Mouse (Mus musculus) urinary bladder, postnatal 25 days (tissue): ENCODE results near the gene Agap2.

Source experiments
- DNase-seq: peaks from one replicate; pipeline ENCODE4 v3.0.0; 2022; ENCODE audit warnings: low spot score

Gene Agap2

DNA sequence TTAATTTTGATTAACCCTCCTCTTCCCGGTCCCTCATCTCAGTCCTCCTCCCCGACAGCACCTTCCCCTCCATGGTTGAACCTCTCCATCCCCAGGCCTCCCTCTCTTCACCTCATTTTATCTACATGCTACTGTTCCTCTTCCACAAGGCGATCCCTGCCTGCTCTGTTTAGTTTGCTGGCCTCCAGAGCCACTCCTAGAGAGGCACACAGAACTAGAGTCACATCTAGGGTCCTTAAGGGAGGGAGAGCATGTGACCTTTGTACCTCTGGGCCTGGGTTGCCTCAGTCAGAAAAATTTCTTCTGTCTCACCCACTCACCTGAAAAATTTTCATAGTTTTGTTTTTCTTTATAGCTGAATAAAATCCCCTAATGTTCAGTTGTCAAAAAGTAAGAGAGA is 62.8 kb downstream of the Agap2 start:
- no peak for DNase-seq

DNA sequence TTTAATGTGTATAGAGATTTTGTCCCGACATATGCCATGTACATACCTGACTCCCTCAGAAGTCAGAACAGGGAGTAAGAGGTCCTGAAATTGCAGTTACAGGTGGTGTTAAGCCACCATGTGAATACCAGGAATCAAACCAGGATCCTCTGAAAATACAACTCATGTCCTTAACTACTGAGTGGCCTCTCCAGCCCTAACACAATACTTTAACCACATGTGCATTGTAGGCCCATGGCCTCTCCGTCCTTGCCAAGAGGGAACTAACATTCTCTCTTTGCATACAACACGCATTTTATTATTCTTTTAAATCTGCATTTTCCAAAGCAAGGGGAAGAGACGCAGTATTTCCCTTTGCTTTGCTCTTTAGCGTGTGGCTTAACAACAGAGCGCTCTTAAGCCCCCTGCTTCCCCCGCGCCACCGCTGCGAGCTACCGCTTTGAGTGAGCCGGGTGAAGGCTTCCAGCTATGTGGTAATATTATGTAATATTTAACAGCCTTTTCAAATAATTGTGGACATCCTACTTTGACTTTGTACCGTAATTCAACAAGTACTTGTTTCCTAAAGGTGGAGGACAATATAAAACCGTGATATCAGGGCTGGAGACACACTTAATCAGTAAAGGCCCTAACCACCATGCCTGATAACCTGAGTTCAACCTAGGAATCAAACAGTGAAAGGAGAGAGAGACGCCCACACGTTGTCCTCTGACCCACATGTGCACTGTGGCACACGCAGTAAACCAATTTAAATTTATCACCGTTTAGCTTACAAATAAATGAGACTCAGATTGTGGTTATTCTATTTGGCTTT is 63.5 kb downstream of the Agap2 start:
- no peak for DNase-seq

DNA sequence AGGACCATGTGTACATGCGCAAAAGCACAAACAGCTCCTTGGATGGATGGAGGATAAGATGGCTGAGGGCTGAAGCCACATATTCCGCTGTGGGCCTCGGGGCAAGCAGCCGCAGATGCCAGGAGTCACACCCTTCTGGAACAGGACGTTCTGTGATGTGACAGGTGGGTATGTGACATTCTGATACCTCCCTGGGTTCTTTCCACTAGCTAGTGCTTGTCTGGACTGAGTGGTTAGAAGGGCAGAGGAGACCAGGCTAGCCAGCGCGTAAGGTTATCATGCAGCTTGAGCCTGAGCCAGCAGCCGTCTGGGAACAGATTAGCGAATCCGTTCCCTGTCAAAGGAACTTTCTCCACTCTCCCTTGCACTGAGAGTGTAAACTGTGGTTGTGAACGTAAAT is 65.9 kb downstream of the Agap2 start:
- DNase-seq, result no peak

DNA sequence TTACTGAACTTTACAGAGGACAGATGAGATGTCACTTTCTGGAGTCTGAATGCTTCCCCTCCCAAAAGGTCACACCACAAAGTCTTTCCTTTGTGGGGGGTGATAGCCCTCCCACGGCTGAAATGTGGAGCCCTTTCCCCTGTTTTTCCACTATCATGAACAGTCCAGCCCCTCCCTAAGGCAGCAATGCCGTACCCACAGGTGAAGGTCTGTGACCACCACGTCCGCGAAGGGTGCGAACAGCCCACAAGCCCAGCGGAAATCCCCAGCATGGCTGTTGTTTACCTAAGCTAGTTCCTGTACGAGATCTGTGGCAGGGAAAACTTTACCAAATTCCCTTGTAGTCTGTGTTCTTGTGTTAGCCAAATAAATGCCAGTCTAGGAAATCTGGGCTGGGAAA is 66.4 kb downstream of the Agap2 start:
- no peak for DNase-seq
